Mouse (Mus musculus) spleen, adult 2 months (tissue): ENCODE measurements around the gene Nemf.

ENCODE experiments used
- CTCF ChIP-seq: fragments of 200-500 bp; IDR thresholded peaks from 2 replicates; pipeline ENCODE4 v1.5.1; 2011; ENCODE audit warnings: mild to moderate bottlenecking, inconsistent platforms; ENCODE audit not compliant: insufficient read depth, insufficient read length, insufficient replicate concordance; ENCODE audit errors: extremely low read depth
- POLR2A ChIP-seq: fragments of 200-500 bp; IDR thresholded peaks from 2 replicates; pipeline ENCODE4 v1.6.1; 2011; ENCODE audit warnings: low read depth, low read length, inconsistent platforms

DNA sequence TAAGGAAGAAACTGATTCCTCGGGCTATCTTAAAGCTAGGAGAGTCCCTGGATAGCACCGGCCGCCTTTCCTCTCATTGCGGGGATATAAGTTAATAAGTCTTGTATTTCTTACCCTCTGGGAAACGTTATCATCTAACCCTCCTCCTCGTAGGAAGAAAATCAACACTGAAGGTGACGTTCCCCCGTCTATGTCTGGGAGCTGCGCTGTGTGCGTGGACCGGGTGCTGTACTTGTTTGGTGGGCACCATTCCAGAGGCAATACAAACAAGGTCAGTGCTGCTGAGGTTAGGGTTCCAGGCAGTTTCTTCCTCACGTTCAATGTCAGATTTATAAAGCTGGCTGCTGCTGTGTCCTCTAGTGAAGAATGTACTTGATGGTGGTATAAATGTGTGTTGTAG lies 54.8 kb downstream of the Nemf start:
- no peak for TF ChIP-seq CTCF
- TF ChIP-seq POLR2A, result no peak
